9 mouse cellular contexts compared by ENCODE assay signal in genomic region chr7:126008789-126009148, GRCm38 (mm10).
DNase-seq lines count a peak whose midpoint lies in the region; ATAC-seq and TF ChIP-seq lines count a peak whose summit lies in the region.
"Had no signal": no experiment of that assay in that cellular context is flagged by ENCODE, and none has a peak within 500 bp of the region (broad histone marks: within the 10 kb centered on the region; RNA-seq: fewer than 3 reads in every experiment).

No protein-coding gene starts in this region.

- H3K36me3 ChIP-seq in intestine, embryonic 14.5 days (ENCODE audit: control insufficient read depth, insufficient read depth, low read length): no peaks in the 10 kb centered on the region
- no peaks in the 10 kb centered on the region for H3K36me3 ChIP-seq in intestine, postnatal 0 days (ENCODE audit: control insufficient read depth, insufficient read depth)
- no peaks in the 10 kb centered on the region for H3K36me3 ChIP-seq in hindbrain, embryonic 16.5 days (ENCODE audit: control insufficient read depth, insufficient read depth, low read length)
- no peaks in the 10 kb centered on the region for H3K36me3 ChIP-seq in limb, embryonic 13.5 days
- H3K36me3 ChIP-seq: liver, embryonic 13.5 days had no signal

- H3K4me1 ChIP-seq in intestine, embryonic 14.5 days (replicated peaks; ENCODE audit: control insufficient read depth, insufficient read depth, low read length): peaks cover 7% of the 10 kb centered on the region; the same call in 1 of the 2 replicates
- no peaks in the 10 kb centered on the region for H3K4me1 ChIP-seq in intestine, postnatal 0 days (replicated peaks; ENCODE audit: control insufficient read depth, insufficient read depth, low read length)
- peaks cover 15% of the 10 kb centered on the region; the same call in 1 of the 2 replicates for H3K4me1 ChIP-seq in hindbrain, embryonic 16.5 days (ENCODE audit: control insufficient read depth, insufficient read depth, low read depth, low read length)
- H3K4me1 ChIP-seq in limb, embryonic 13.5 days: peaks cover 16% of the 10 kb centered on the region
- H3K4me1 ChIP-seq: liver, embryonic 13.5 days had no signal

- H3K27ac ChIP-seq in intestine, embryonic 14.5 days (ENCODE audit: low read depth): no peak overlapping the region
- no peak overlapping the region for H3K27ac ChIP-seq in intestine, postnatal 0 days (ENCODE audit: low read depth, low read length)
- H3K27ac ChIP-seq in hindbrain, embryonic 16.5 days (ENCODE audit: low read depth, low read length): peak overlapping the region; percentile 64; the same call in 1 of the 2 replicates
- H3K27ac ChIP-seq in limb, embryonic 13.5 days: no peak overlapping the region
- H3K27ac ChIP-seq: liver, embryonic 13.5 days had no signal

- no peak overlapping the region for H3K4me2 ChIP-seq in intestine, embryonic 14.5 days (ENCODE audit: low read length)
- H3K4me2 ChIP-seq in intestine, postnatal 0 days (replicated peaks; ENCODE audit: low read depth): no peak overlapping the region
- H3K4me2 ChIP-seq in hindbrain, embryonic 16.5 days (ENCODE audit: low read length): no peak overlapping the region
- H3K4me2 ChIP-seq in limb, embryonic 13.5 days (replicated peaks): no peak overlapping the region
- H3K4me2 ChIP-seq: liver, embryonic 13.5 days had no signal

- no peak for DNase-seq in intestine, embryonic 14.5 days (ENCODE audit: low spot score)
- DNase-seq in right cerebral cortex, postnatal 36 days (ENCODE audit: low spot score in 2 of 2): peak; percentile 81
- DNase-seq in spleen, postnatal 14 days (ENCODE audit: low spot score in 2 of 2): no peak
- no peak for DNase-seq in spleen, postnatal 4 days (ENCODE audit: low spot score in 2 of 2)
- no peak for DNase-seq in gastrocnemius, adult 18-20 months (ENCODE audit: low spot score)
- DNase-seq: liver, embryonic 13.5 days had no signal

- no peaks in the 10 kb centered on the region for H3K27me3 ChIP-seq in intestine, embryonic 14.5 days (replicated peaks; ENCODE audit: control insufficient read depth, insufficient read depth, low read length)
- H3K27me3 ChIP-seq in intestine, postnatal 0 days (replicated peaks; ENCODE audit: control insufficient read depth, insufficient read depth, low read length): no peaks in the 10 kb centered on the region
- H3K27me3 ChIP-seq in hindbrain, embryonic 16.5 days (replicated peaks; ENCODE audit: control insufficient read depth, insufficient read depth, low read length): no peaks in the 10 kb centered on the region; the same call in 1 of the 2 replicates
- no peaks in the 10 kb centered on the region for H3K27me3 ChIP-seq in limb, embryonic 13.5 days

- 0 out of 2 replicates have a peak, but pooled peaks have one; percentile 16 for ATAC-seq in intestine, embryonic 14.5 days (replicated peaks; ENCODE audit: low FRiP score, low TSS enrichment, low read depth)
- no peak for ATAC-seq in intestine, postnatal 0 days
- peak; percentile 71 for ATAC-seq in hindbrain, embryonic 16.5 days
- 0 out of 2 replicates have a peak, but pooled peaks have one; percentile 55 for ATAC-seq in limb, embryonic 13.5 days (ENCODE audit: low FRiP score, low read depth)

- no peak overlapping the region for H3K9ac ChIP-seq in intestine, embryonic 14.5 days (ENCODE audit: low read length)
- H3K9ac ChIP-seq in intestine, postnatal 0 days (ENCODE audit: low read depth, low read length): no peak overlapping the region
- no peak overlapping the region for H3K9ac ChIP-seq in hindbrain, embryonic 16.5 days (ENCODE audit: low read depth, low read length)
- H3K9ac ChIP-seq in limb, embryonic 13.5 days: no peak overlapping the region
- H3K9ac ChIP-seq: liver, embryonic 13.5 days had no signal

- H3K4me3 ChIP-seq in intestine, embryonic 14.5 days (ENCODE audit: low read depth, low read length): no peak overlapping the region
- no peak overlapping the region for H3K4me3 ChIP-seq in intestine, postnatal 0 days (ENCODE audit: low read depth, low read length)
- H3K4me3 ChIP-seq in hindbrain, embryonic 16.5 days (ENCODE audit: low read length): no peak overlapping the region
- no peak overlapping the region for H3K4me3 ChIP-seq in limb, embryonic 13.5 days
- H3K4me3 ChIP-seq: liver, embryonic 13.5 days had no signal

- WGBS in intestine, embryonic 14.5 days: 52% methylated on average over 7 of the region's 7 CpGs
- 61% methylated on average over 7 of the region's 7 CpGs for WGBS in intestine, postnatal 0 days
- WGBS in hindbrain, embryonic 16.5 days: 22% methylated on average over 7 of the region's 7 CpGs
- 71% methylated on average over 7 of the region's 7 CpGs for WGBS in limb, embryonic 13.5 days

- H3K9me3 ChIP-seq in intestine, embryonic 14.5 days (ENCODE audit: control insufficient read depth, low read length): no peaks in the 10 kb centered on the region
- H3K9me3 ChIP-seq in intestine, postnatal 0 days (ENCODE audit: control insufficient read depth): no peaks in the 10 kb centered on the region
- no peaks in the 10 kb centered on the region for H3K9me3 ChIP-seq in hindbrain, embryonic 16.5 days (ENCODE audit: control insufficient read depth, low read length)
- no peaks in the 10 kb centered on the region for H3K9me3 ChIP-seq in limb, embryonic 13.5 days
- H3K9me3 ChIP-seq: liver, embryonic 13.5 days had no signal

- no peak for TF ChIP-seq CTCF in intestine, postnatal 0 days (IDR thresholded peaks at IDR 0.05; ENCODE audit: low read depth)

Comparison
In these comparisons a context has a peak if more than half of its experiments do, and no peak if none do; other contexts are left out.
1. DNase-seq: peak in right cerebral cortex, postnatal 36 days (2 of 2); none in intestine, embryonic 14.5 days (single experiment), spleen, postnatal 14 days (0 of 2), spleen, postnatal 4 days (0 of 2) and gastrocnemius, adult 18-20 months (single experiment).